Mouse (Mus musculus): ENCODE results near the gene Cyp2r1.
"Not testable (repeated sequence)": the region's sequence is repeated elsewhere in the genome, so short reads cannot be mapped to it uniquely, and the experiment has no call there.

The Cyp2r1 gene

DNA sequence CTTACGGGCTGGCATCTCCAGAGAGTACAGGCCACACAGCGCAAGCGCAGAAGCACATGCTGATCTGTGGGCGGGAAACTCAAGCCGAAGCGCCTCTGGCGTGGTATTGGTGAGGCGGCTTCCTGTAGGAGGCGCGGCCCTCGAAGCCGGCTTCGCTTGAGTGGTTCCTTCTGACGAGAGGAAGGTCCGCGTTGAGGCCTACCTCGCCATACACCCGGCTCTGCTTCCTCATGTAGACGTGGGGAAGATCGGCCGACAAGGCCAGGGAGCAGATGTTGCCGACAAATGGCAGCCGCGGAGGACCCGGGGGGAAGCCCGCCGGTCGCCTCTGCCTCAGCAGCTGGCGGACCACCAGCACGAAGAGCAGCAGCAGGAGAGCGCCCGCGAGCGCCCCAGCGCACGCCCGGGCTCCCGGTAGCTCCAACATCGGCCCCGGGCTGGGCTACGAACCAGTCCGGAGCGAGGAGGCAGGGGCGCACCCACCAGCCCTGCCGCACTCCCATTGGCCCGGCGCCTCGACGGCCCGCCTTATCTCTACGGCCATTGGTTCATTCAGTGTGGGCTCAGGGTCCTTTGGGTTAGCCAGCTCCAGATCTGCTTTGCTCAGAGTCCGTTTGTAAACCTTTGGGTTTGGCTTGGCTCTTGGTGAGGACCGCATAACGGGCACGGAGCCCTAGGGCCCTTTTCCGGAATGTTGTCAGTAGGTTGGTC is at the start of gene Cyp2r1:
Gene Cyp2r1, minus strand, starts transcription at position 442 of the 711 bp plus-strand sequence.
- peak; percentile 74 for DNase-seq

DNA sequence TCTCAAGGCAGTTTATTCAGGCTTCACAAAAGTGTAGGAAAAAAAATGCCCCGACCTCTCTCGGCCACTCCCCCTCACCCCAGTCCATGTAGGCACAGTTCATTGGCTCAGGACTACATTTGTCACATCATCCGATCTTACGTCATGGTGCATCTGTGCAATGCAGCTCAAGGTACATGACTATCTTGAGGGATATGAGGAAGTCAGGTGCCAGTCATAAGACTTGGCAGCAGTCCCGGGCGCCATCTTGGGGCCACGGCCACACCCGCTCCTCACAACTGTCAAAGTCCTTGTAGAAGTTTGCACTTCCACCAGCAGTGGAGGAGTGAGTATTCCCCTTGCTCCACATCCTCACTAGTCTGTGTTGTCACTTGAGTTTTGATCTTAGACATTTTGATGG is 31.6 kb upstream of the Cyp2r1 start:
- not testable (repeated sequence) for DNase-seq

DNA sequence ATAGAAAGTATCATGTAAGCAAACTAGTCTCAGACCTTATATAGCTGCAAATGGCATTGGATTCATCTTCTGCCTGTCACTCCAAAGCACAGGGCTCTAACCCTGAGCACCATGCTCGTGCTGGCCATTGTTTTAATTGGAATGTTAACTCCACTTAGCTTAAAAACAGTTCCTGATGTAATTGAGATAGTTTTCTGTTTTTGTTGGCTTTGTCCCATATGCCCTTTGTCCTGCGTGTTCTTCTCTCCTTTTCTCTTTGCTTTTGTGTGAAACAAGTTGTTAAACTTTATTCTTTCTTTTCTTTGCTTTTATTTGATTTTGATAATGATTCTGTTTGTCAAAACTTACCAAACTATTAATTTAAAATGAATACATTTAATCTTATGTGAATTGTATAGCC is 19.7 kb upstream of the Cyp2r1 start:
- DNase-seq = no peak

DNA sequence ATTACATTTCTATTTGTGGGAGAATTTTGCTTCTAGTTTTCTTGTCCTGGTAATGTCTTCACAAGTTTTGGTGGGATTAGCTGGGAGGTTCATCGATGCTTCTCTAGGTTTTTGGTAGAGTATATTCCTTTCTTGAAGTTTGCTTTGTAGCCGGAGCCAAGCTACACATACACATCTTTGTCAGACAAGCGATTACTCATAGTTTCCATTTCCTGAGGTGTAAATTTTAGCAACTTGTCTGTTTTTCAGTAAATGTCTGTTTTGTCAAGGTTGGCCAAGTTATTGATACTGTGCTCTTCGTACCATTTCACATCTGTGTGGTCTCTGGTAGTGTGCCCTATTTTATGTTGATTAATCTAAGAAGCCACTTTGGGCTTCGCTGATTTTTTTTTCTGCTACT is 18.4 kb upstream of the Cyp2r1 start:
- no peak for DNase-seq

DNA sequence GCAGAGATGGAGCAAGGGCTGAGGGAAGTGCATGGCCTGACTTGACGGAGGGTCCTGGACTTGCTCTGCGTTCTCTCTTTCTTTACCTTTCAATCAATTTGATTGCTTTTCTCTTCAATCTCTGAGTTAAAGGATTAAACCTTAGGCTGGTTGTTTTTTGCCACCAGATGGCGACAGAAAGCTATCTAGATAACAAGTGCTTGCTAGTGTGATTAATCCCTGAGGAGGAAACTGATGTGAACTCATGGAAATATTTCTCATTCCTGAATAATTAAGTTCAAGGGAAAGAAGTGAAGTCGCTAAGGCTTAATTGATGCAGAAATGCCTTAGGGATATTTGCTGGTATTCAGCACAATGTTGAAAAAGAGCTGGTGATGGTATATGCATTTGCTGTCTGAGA is 17.7 kb upstream of the Cyp2r1 start:
- DNase-seq = peak; percentile 52

DNA sequence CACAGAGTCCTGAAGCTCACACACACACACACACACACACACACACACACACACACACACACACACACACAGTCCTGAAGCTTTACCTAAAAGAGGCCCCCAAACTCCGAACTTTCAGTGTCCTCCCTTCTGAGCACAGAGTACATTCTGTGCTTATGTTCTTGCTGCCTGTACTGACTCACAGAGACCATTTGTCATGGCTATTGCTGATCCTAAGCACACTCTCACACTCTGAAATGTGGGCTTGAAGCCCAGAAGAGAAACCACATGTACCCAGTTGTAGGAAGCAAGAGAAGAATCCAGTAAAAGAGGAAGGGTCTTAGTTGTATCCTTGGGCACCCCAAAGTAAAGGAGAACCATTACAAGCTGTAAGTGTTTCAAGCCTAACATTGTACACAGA is 14.9 kb upstream of the Cyp2r1 start:
- DNase-seq = no peak

DNA sequence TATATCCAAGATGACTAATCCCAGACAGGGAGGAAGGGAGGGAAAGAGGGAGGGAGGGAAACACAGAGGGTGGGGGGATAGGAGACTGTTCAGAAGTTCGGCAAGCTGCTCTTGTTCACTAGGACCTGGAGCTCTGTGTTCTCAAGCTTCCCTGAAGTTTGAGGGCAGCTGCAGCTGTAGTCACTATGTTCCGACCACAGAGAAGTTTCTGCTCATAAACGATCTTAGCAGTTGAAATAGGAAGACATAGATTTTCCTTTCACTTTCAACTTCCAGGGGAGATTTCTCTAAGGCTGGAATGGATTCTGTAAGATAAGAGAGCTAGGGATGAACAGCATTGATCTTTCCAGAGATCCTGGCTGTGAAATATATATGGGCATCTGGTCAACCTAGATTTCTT is 14.2 kb upstream of the Cyp2r1 start:
- no peak for DNase-seq

DNA sequence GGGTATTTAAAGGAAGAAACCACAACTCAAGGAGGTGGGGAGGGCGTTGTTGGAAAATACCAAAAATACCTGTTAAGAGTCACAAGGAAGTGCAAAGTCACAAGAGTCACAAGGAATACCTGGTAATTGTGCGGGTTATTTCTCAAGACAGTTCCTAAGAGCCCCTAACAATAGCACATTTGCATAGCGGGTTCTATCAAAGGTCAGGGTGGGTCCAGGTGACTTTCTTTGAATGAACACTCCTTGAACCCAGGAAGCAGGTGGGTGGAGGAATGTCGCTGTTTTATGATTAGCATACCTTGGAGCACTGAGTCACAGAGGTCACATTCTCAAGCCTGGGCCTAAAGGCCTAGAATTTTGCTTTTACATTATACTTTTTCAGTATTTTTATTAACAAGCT is 11.1 kb upstream of the Cyp2r1 start:
- not testable (repeated sequence) for DNase-seq

DNA sequence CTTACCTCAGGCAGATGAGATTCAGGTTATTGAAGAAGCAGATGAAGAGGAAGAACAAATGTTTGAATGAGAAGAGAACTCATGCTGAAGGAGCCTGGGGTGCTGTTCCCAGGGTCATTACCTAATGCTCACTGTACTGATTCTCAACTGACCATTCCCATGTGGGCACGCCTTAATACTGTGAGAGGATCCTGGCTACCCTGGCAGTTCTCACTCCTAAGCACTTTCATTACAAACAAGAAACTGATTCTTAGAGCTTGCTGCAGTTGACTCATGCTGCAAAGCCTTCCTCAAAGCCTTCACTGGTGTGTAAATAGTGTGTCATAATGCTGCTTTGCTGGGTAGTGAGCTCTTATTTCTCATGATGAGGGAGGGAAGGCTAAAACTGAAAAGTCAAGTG is 26.6 kb downstream of the Cyp2r1 start:
- DNase-seq = no peak

DNA sequence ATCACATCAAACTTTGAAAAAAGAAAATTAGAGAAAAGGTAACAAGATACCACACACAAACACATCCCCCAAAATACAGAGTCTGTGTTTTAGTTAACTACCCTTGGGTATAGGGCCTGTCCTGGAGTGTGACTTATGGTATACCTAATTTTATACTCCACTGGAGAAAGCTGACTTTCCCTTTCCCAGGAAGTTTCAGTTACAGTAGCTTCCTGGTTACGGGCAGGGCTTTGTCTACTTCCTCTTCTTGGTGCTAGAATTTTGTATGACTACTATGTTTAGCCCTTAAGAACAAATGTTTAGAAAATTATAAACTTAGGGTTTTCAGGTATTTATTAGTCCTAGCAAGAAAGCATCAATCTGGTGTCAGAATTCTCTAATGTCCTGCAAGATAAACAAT is 36.5 kb downstream of the Cyp2r1 start:
- DNase-seq = no peak

DNA sequence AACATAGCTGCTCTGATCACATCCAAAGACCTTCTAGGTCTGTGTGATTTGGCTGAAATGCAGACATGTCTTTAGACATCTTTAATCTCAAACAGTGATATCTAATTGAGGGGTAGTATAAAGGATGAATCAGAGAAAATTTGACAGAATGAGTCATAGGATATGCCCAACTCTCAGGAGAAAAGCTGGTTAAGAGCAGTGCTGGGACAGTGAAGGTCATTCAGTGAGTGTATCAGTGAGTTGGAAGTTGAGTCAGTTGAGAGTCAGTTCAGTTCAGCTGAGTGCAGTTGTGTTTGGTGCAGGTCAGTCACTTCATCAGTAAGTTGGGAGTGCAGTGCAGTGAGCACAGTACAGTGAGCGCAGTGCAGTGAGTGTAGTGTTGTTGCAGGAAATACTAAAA is 42.6 kb downstream of the Cyp2r1 start:
- DNase-seq = no peak

DNA sequence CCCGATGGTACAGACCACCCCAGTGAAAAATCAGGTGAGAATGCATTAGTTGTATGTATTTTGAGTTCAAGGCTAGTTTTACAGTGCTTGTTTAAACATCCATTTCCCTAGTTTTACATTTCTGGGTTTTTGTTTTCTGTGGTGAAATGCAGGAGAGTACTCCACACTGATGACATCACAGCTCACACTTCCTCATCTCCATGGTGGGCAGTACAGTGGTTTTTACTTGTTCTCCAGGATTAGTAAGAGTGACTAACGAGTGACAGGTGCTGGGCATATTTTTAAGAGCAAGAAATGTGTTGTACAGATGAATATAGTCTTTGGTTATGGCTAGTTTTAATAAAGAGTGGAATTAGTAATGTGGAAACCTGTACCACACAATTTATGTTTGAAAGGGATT is 53.9 kb downstream of the Cyp2r1 start:
- DNase-seq = no peak

All from cerebellum, adult 9-10 months (tissue).